Mouse (Mus musculus): ENCODE measurements around the gene Sh3rf3. TPM values are rescaled to one million over a fixed set of nuclear protein-coding genes. Genes with fewer than 3 reads are reported as not detected.

The Sh3rf3 gene
- polyA plus RNA-seq, 1 experiment from 2014 or later = 0.03 TPM

GRCm38 (mm10) chr10:59149956-59150383 is 336.8 kb downstream of the Sh3rf3 start:
- 18% methylated on average over 8 of the region's 8 CpGs for WGBS (ENCODE audit: insufficient replicate concordance)

GRCm38 (mm10) chr10:59150938-59151657 is 337.9 kb downstream of the Sh3rf3 start:
- no peaks in the 10 kb centered on the region for H3K36me3 ChIP-seq (replicated peaks)
- H3K4me2 ChIP-seq = no peak overlapping the region
- H3K4me1 ChIP-seq (replicated peaks) = 0 out of 2 replicates have a peak, but pooled peaks cover 3% of the 10 kb centered on the region
- H3K9ac ChIP-seq = no peak overlapping the region
- no peaks in the 10 kb centered on the region for H3K27me3 ChIP-seq
- H3K4me3 ChIP-seq (replicated peaks) = no peak overlapping the region
- no peaks in the 10 kb centered on the region for H3K9me3 ChIP-seq (replicated peaks)
- no peak overlapping the region for H3K27ac ChIP-seq (replicated peaks)
- WGBS (ENCODE audit: insufficient replicate concordance) = 66% methylated on average over 10 of the region's 10 CpGs
- ATAC-seq (ENCODE audit: insufficient read depth) = no peak

More at GRCm38 (mm10) chr10:59149956-59150383, 336.8 kb downstream of the Sh3rf3 start:
- Histone ChIP-seq H3K36me3 (replicated peaks) (no peaks in the 10 kb centered on the region), H3K9ac (no peak overlapping the region), H3K27me3 (no peaks in the 10 kb centered on the region), H3K4me3 (replicated peaks) (no peak overlapping the region), H3K4me1 (replicated peaks) (0 out of 2 replicates have a peak, but pooled peaks cover 3% of the 10 kb centered on the region), H3K4me2 (no peak overlapping the region), H3K27ac (replicated peaks) (no peak overlapping the region), H3K9me3 (replicated peaks) (no peaks in the 10 kb centered on the region)
- ATAC-seq (ENCODE audit: insufficient read depth) = no peak

- H3K4me2 ChIP-seq = no peak overlapping the region
- no peak overlapping the region for H3K27ac ChIP-seq (replicated peaks)
- no peak overlapping the region for H3K9ac ChIP-seq
- no peaks in the 10 kb centered on the region for H3K27me3 ChIP-seq
- no peak overlapping the region for H3K4me3 ChIP-seq (replicated peaks)
- WGBS (ENCODE audit: insufficient replicate concordance) = 27% methylated on average over 5 of the region's 5 CpGs
- no peak for ATAC-seq (ENCODE audit: insufficient read depth)
- H3K4me1 ChIP-seq (replicated peaks) = 0 out of 2 replicates have a peak, but pooled peaks cover 3% of the 10 kb centered on the region
- H3K9me3 ChIP-seq (replicated peaks) = no peaks in the 10 kb centered on the region
- H3K36me3 ChIP-seq (replicated peaks) = no peaks in the 10 kb centered on the region
These were observed 339.5 kb downstream of the Sh3rf3 start for GRCm38 (mm10) chr10:59152544-59153081.

GRCm38 (mm10) chr10:59158627-59159026 is 345.5 kb downstream of the Sh3rf3 start:
- Histone ChIP-seq H3K27ac (replicated peaks) (no peak overlapping the region), H3K9ac (no peak overlapping the region), H3K9me3 (replicated peaks) (no peaks in the 10 kb centered on the region), H3K4me2 (no peak overlapping the region), H3K36me3 (replicated peaks) (no peaks in the 10 kb centered on the region), H3K4me3 (replicated peaks) (no peak overlapping the region), H3K27me3 (no peaks in the 10 kb centered on the region), H3K4me1 (replicated peaks) (peaks cover 13% of the 10 kb centered on the region)
- no peak for ATAC-seq (ENCODE audit: insufficient read depth)
- 40% methylated on average over 3 of the region's 3 CpGs for WGBS (ENCODE audit: insufficient replicate concordance)

- H3K4me1 ChIP-seq (replicated peaks) = peaks cover 28% of the 10 kb centered on the region
- H3K27ac ChIP-seq (replicated peaks) = peak overlapping the region; percentile 55; the same call in 1 of the 2 replicates
- no peaks in the 10 kb centered on the region for H3K36me3 ChIP-seq (replicated peaks)
- no peak overlapping the region for H3K9ac ChIP-seq
- peak; percentile 79 for ATAC-seq (ENCODE audit: insufficient read depth)
- no peak overlapping the region for H3K4me3 ChIP-seq (replicated peaks)
- no peaks in the 10 kb centered on the region for H3K27me3 ChIP-seq
- no peaks in the 10 kb centered on the region for H3K9me3 ChIP-seq (replicated peaks)
- 17% methylated on average over 4 of the region's 4 CpGs for WGBS (ENCODE audit: insufficient replicate concordance)
- no peak overlapping the region for H3K4me2 ChIP-seq
These were observed 349.2 kb downstream of the Sh3rf3 start for GRCm38 (mm10) chr10:59162185-59162897.

- Histone ChIP-seq H3K9ac (no peak overlapping the region), H3K27ac (replicated peaks) (no peak overlapping the region), H3K4me2 (peak overlapping the region; percentile 48), H3K27me3 (no peaks in the 10 kb centered on the region), H3K4me1 (replicated peaks) (peaks cover 28% of the 10 kb centered on the region), H3K9me3 (replicated peaks) (no peaks in the 10 kb centered on the region), H3K36me3 (replicated peaks) (no peaks in the 10 kb centered on the region), H3K4me3 (replicated peaks) (peak overlapping the region; percentile 7; the same call in 1 of the 2 replicates)
- WGBS (ENCODE audit: insufficient replicate concordance) = 46% methylated on average over 14 of the region's 14 CpGs
- peak; percentile 68; the same call in 1 of the 2 replicates for ATAC-seq (ENCODE audit: insufficient read depth)
These were observed 353.2 kb downstream of the Sh3rf3 start for GRCm38 (mm10) chr10:59166104-59166944.

- no peaks in the 10 kb centered on the region for H3K9me3 ChIP-seq (replicated peaks)
- H3K27me3 ChIP-seq = no peaks in the 10 kb centered on the region
- no peak for ATAC-seq (ENCODE audit: insufficient read depth)
- no peak overlapping the region for H3K9ac ChIP-seq
- WGBS (ENCODE audit: insufficient replicate concordance) = 49% methylated on average over 3 of the region's 3 CpGs
- H3K36me3 ChIP-seq (replicated peaks) = no peaks in the 10 kb centered on the region
- H3K4me3 ChIP-seq (replicated peaks) = no peak overlapping the region
- H3K27ac ChIP-seq (replicated peaks) = no peak overlapping the region
- no peak overlapping the region for H3K4me2 ChIP-seq
- peaks cover 4% of the 10 kb centered on the region; the same call in 1 of the 2 replicates for H3K4me1 ChIP-seq (replicated peaks)
These were observed 357.9 kb downstream of the Sh3rf3 start for GRCm38 (mm10) chr10:59171042-59171441.

GRCm38 (mm10) chr10:59172539-59172938 is 359.4 kb downstream of the Sh3rf3 start:
- Histone ChIP-seq H3K4me3 (replicated peaks) (no peak overlapping the region), H3K27ac (replicated peaks) (no peak overlapping the region), H3K9me3 (replicated peaks) (no peaks in the 10 kb centered on the region), H3K27me3 (no peaks in the 10 kb centered on the region), H3K4me1 (replicated peaks) (no peaks in the 10 kb centered on the region; the same call in 1 of the 2 replicates), H3K36me3 (replicated peaks) (no peaks in the 10 kb centered on the region), H3K9ac (no peak overlapping the region), H3K4me2 (no peak overlapping the region)
- no peak for ATAC-seq (ENCODE audit: insufficient read depth)
- WGBS (ENCODE audit: insufficient replicate concordance) = 73% methylated on average over 1 of the region's 1 CpGs

- H3K4me1 ChIP-seq (replicated peaks) = no peaks in the 10 kb centered on the region
- no peak overlapping the region for H3K4me3 ChIP-seq (replicated peaks)
- H3K9ac ChIP-seq = no peak overlapping the region
- ATAC-seq (ENCODE audit: insufficient read depth) = no peak
- no peaks in the 10 kb centered on the region for H3K36me3 ChIP-seq (replicated peaks)
- no peak overlapping the region for H3K27ac ChIP-seq (replicated peaks)
- no peaks in the 10 kb centered on the region for H3K27me3 ChIP-seq
- H3K4me2 ChIP-seq = no peak overlapping the region
- 27% methylated on average over 3 of the region's 3 CpGs for WGBS (ENCODE audit: insufficient replicate concordance)
- H3K9me3 ChIP-seq (replicated peaks) = no peaks in the 10 kb centered on the region
These were observed 366.5 kb downstream of the Sh3rf3 start for GRCm38 (mm10) chr10:59179620-59180019.

- no peaks in the 10 kb centered on the region for H3K27me3 ChIP-seq
- no peaks in the 10 kb centered on the region for H3K36me3 ChIP-seq (replicated peaks)
- ATAC-seq (ENCODE audit: insufficient read depth) = no peak
- no peak overlapping the region for H3K4me2 ChIP-seq
- H3K4me3 ChIP-seq (replicated peaks) = no peak overlapping the region
- no peak overlapping the region for H3K9ac ChIP-seq
- no peaks in the 10 kb centered on the region for H3K4me1 ChIP-seq (replicated peaks)
- H3K27ac ChIP-seq (replicated peaks) = no peak overlapping the region
- WGBS (ENCODE audit: insufficient replicate concordance) = 47% methylated on average over 3 of the region's 3 CpGs
- no peaks in the 10 kb centered on the region for H3K9me3 ChIP-seq (replicated peaks)
These were observed 369.1 kb downstream of the Sh3rf3 start for GRCm38 (mm10) chr10:59182306-59182705.

Data from liver, embryonic 15.5 days (tissue).